Mouse (Mus musculus): ENCODE measurements around the gene Scrg1. TPM values are rescaled to one million over a fixed set of nuclear protein-coding genes. Genes with fewer than 3 reads are reported as not detected.

Gene Scrg1
- polyA plus RNA-seq (2015; fragmentation: Nextera tagmentation; extraction: Ambion mirVana): 2.5 and 3.3 TPM in 2 replicates

- no peaks in the 10 kb centered on the region for H3K36me3 ChIP-seq
- H3K4me3 ChIP-seq (replicated peaks): no peak within 1 kb of the TSS
- H3K9ac ChIP-seq (replicated peaks): no peak within 1 kb of the TSS
- H3K27ac ChIP-seq: no peak within 1 kb of the TSS
- H3K27me3 ChIP-seq: no peaks in the 10 kb centered on the region
- no peaks in the 10 kb centered on the region for H3K9me3 ChIP-seq
- 75% methylated on average over 3 of the region's 3 CpGs for WGBS
- H3K4me1 ChIP-seq (replicated peaks): no peaks in the 10 kb centered on the region
- ATAC-seq: 0 out of 2 replicates have a peak, but pooled peaks have one; percentile 27
- H3K4me2 ChIP-seq (replicated peaks): no peak within 1 kb of the TSS
These were observed at the start of gene Scrg1 for GRCm38 (mm10) chr8:57455765-57456164. Gene Scrg1 (plus strand): TSS chr8:57455923.

GRCm38 (mm10) chr8:57406366-57406765 is 49.4 kb upstream of the Scrg1 start:
- Histone ChIP-seq H3K4me3 (replicated peaks) (no peak overlapping the region), H3K4me2 (replicated peaks) (no peak overlapping the region), H3K9ac (replicated peaks) (no peak overlapping the region), H3K4me1 (replicated peaks) (peaks cover 40% of the 10 kb centered on the region), H3K27me3 (peaks cover 15% of the 10 kb centered on the region), H3K27ac (no peak overlapping the region), H3K36me3 (no peaks in the 10 kb centered on the region), H3K9me3 (no peaks in the 10 kb centered on the region)
- 84% methylated on average over 4 of the region's 4 CpGs for WGBS
- ATAC-seq: no peak

- no peaks in the 10 kb centered on the region for H3K9me3 ChIP-seq
- peaks cover 28% of the 10 kb centered on the region for H3K4me1 ChIP-seq (replicated peaks)
- H3K36me3 ChIP-seq: no peaks in the 10 kb centered on the region
- 0 out of 2 replicates have a peak overlapping the region, but pooled peaks have one; percentile 7 for H3K9ac ChIP-seq (replicated peaks)
- H3K27me3 ChIP-seq: peaks cover 18% of the 10 kb centered on the region
- no peak overlapping the region for H3K4me3 ChIP-seq (replicated peaks)
- 0 out of 2 replicates have a peak overlapping the region, but pooled peaks have one; percentile 56 for H3K4me2 ChIP-seq (replicated peaks)
- ATAC-seq: peak; percentile 50
- no peak overlapping the region for H3K27ac ChIP-seq
- WGBS: 12% methylated on average over 2 of the region's 2 CpGs
These were observed 46.4 kb upstream of the Scrg1 start for GRCm38 (mm10) chr8:57409333-57409732.

GRCm38 (mm10) chr8:57409779-57410472 is 45.8 kb upstream of the Scrg1 start:
- Histone ChIP-seq H3K27ac (peak overlapping the region; percentile 48), H3K36me3 (no peaks in the 10 kb centered on the region), H3K9me3 (no peaks in the 10 kb centered on the region), H3K4me2 (replicated peaks) (peak overlapping the region; percentile 56), H3K4me1 (replicated peaks) (peaks cover 24% of the 10 kb centered on the region), H3K27me3 (peaks cover 18% of the 10 kb centered on the region), H3K9ac (replicated peaks) (0 out of 2 replicates have a peak overlapping the region, but pooled peaks have one; percentile 7), H3K4me3 (replicated peaks) (peak overlapping the region; percentile 26)
- peak; percentile 35 for ATAC-seq
- WGBS: 6% methylated on average over 15 of the region's 15 CpGs

- peak overlapping the region; percentile 56 for H3K4me2 ChIP-seq (replicated peaks)
- peaks cover 18% of the 10 kb centered on the region for H3K27me3 ChIP-seq
- no peak overlapping the region for H3K9ac ChIP-seq (replicated peaks)
- ATAC-seq: peak; percentile 87
- no peaks in the 10 kb centered on the region for H3K36me3 ChIP-seq
- 2% methylated on average over 16 of the region's 16 CpGs for WGBS
- peaks cover 18% of the 10 kb centered on the region for H3K4me1 ChIP-seq (replicated peaks)
- H3K27ac ChIP-seq: peak overlapping the region; percentile 48; the same call in 1 of the 2 replicates
- H3K9me3 ChIP-seq: no peaks in the 10 kb centered on the region
- H3K4me3 ChIP-seq (replicated peaks): peak overlapping the region; percentile 26
These were observed 45.3 kb upstream of the Scrg1 start for GRCm38 (mm10) chr8:57410473-57410863.

- H3K4me3 ChIP-seq (replicated peaks): no peak overlapping the region
- no peak overlapping the region for H3K9ac ChIP-seq (replicated peaks)
- H3K27ac ChIP-seq: no peak overlapping the region
- 79% methylated on average over 6 of the region's 6 CpGs for WGBS
- H3K27me3 ChIP-seq: peaks cover 18% of the 10 kb centered on the region
- H3K9me3 ChIP-seq: no peaks in the 10 kb centered on the region
- no peak overlapping the region for H3K4me2 ChIP-seq (replicated peaks)
- no peaks in the 10 kb centered on the region for H3K36me3 ChIP-seq
- no peak for ATAC-seq
- peaks cover 17% of the 10 kb centered on the region for H3K4me1 ChIP-seq (replicated peaks)
These were observed 44.4 kb upstream of the Scrg1 start for GRCm38 (mm10) chr8:57411366-57411765.

GRCm38 (mm10) chr8:57416827-57417226 is 38.9 kb upstream of the Scrg1 start:
- H3K27ac ChIP-seq: no peak overlapping the region
- no peaks in the 10 kb centered on the region for H3K4me1 ChIP-seq (replicated peaks)
- H3K4me2 ChIP-seq (replicated peaks): no peak overlapping the region
- H3K9me3 ChIP-seq: no peaks in the 10 kb centered on the region
- H3K4me3 ChIP-seq (replicated peaks): no peak overlapping the region
- no peak for ATAC-seq
- no peak overlapping the region for H3K9ac ChIP-seq (replicated peaks)
- WGBS: 94% methylated on average over 5 of the region's 5 CpGs
- no peaks in the 10 kb centered on the region for H3K36me3 ChIP-seq
- H3K27me3 ChIP-seq: peaks cover under 1% of the 10 kb centered on the region; the same call in 1 of the 2 replicates

GRCm38 (mm10) chr8:57426074-57426473 is 29.6 kb upstream of the Scrg1 start:
- WGBS: 21% methylated on average over 3 of the region's 3 CpGs
- Histone ChIP-seq H3K9ac (replicated peaks) (no peak overlapping the region), H3K4me2 (replicated peaks) (no peak overlapping the region), H3K9me3 (no peaks in the 10 kb centered on the region), H3K4me3 (replicated peaks) (no peak overlapping the region), H3K36me3 (no peaks in the 10 kb centered on the region), H3K27ac (no peak overlapping the region), H3K4me1 (replicated peaks) (0 out of 2 replicates have a peak, but pooled peaks cover 3% of the 10 kb centered on the region), H3K27me3 (peaks cover 10% of the 10 kb centered on the region)
- ATAC-seq: 0 out of 2 replicates have a peak, but pooled peaks have one; percentile 32

GRCm38 (mm10) chr8:57427581-57428366 is 27.9 kb upstream of the Scrg1 start:
- WGBS: 67% methylated on average over 18 of the region's 18 CpGs
- no peak for ATAC-seq
- 0 out of 2 replicates have a peak, but pooled peaks cover 3% of the 10 kb centered on the region for H3K4me1 ChIP-seq (replicated peaks)

GRCm38 (mm10) chr8:57428566-57428965 is 27.2 kb upstream of the Scrg1 start:
- H3K9me3 ChIP-seq: no peaks in the 10 kb centered on the region
- H3K4me3 ChIP-seq (replicated peaks): no peak overlapping the region
- no peak overlapping the region for H3K9ac ChIP-seq (replicated peaks)
- WGBS: 10% methylated on average over 1 of the region's 1 CpGs
- peaks cover 10% of the 10 kb centered on the region for H3K27me3 ChIP-seq
- 0 out of 2 replicates have a peak, but pooled peaks cover 3% of the 10 kb centered on the region for H3K4me1 ChIP-seq (replicated peaks)
- ATAC-seq: peak; percentile 53; the same call in 1 of the 2 replicates
- H3K36me3 ChIP-seq: no peaks in the 10 kb centered on the region
- peak overlapping the region; percentile 29; the same call in 1 of the 2 replicates for H3K4me2 ChIP-seq (replicated peaks)
- no peak overlapping the region for H3K27ac ChIP-seq

More at GRCm38 (mm10) chr8:57427581-57428366, 27.9 kb upstream of the Scrg1 start:
- no peaks in the 10 kb centered on the region for H3K36me3 ChIP-seq
- H3K27ac ChIP-seq: no peak overlapping the region
- H3K4me3 ChIP-seq (replicated peaks): no peak overlapping the region
- no peak overlapping the region for H3K9ac ChIP-seq (replicated peaks)
- H3K4me2 ChIP-seq (replicated peaks): no peak overlapping the region
- peaks cover 10% of the 10 kb centered on the region for H3K27me3 ChIP-seq
- H3K9me3 ChIP-seq: no peaks in the 10 kb centered on the region

GRCm38 (mm10) chr8:57429166-57429887 is 26.4 kb upstream of the Scrg1 start:
- peak; percentile 67; the same call in 1 of the 2 replicates for ATAC-seq
- Histone ChIP-seq H3K9me3 (no peaks in the 10 kb centered on the region), H3K4me1 (replicated peaks) (0 out of 2 replicates have a peak, but pooled peaks cover 3% of the 10 kb centered on the region), H3K4me3 (replicated peaks) (no peak overlapping the region), H3K9ac (replicated peaks) (no peak overlapping the region), H3K36me3 (no peaks in the 10 kb centered on the region), H3K27ac (no peak overlapping the region), H3K27me3 (peaks cover 10% of the 10 kb centered on the region), H3K4me2 (replicated peaks) (peak overlapping the region; percentile 29)
- 35% methylated on average over 18 of the region's 18 CpGs for WGBS

Data from midbrain, embryonic 13.5 days (tissue).